Mouse (Mus musculus): ENCODE data around the gene 9930022D16Rik.

GRCm38 (mm10) chr11:109376484-109377143 lies 37.1 kb upstream of the 9930022D16Rik start:
- TF ChIP-seq POLR2A (IDR thresholded peaks at IDR 0.05; ENCODE audit: low read depth, low read length) = no peak
- no peak for TF ChIP-seq CTCF (IDR thresholded peaks at IDR 0.05; ENCODE audit: extremely low read depth, insufficient read depth, insufficient read length, insufficient replicate concordance)

Data from spleen, adult 2 months (tissue).